Mouse (Mus musculus) adrenal gland, postnatal 36 days (tissue): Measurements from ENCODE around the gene Gamt. TPM values are rescaled to one million over a fixed set of nuclear protein-coding genes. Genes with fewer than 3 reads are reported as not detected.

Experiments used
- DNase-seq, 2 experiments: peaks; one replicate each; pipeline ENCODE4 v3.0.0; 2021; ENCODE audit warnings: mixed read lengths in 1 of 2
- long read RNA-seq, 2 experiments: library from polyadenylated mRNA; stranded (forward); transcript quantifications; one replicate each; pipeline ENCODE4 v2.0.0; 2021; ENCODE audit warnings: borderline sequencing depth in 2 of 2
- total RNA-seq, 2 experiments: library from RNA; stranded (reverse); gene quantifications; 2 replicates each; pipeline ENCODE4 v1.2.3; 2021

Gene Gamt
- total RNA-seq, result 100 to 1,000 TPM; 195 to 311 TPM
- long read RNA-seq, experiment 1, transcript Gamt-202 (6 exons, 988 nt), result major isoform, 266 of 401 reads
- long read RNA-seq, experiment 1, transcript Gamt-201 (6 exons, 979 nt), result minor isoform, 6 of 401 reads
- long read RNA-seq, experiment 1, partial matches to known transcripts, result 98 of 401 reads
- long read RNA-seq, experiment 1, other reads (novel, unspliced or antisense), result 27 of 401 reads
- long read RNA-seq, experiment 2, transcript Gamt-202 (6 exons, 988 nt), result major isoform, 84 of 117 reads
- long read RNA-seq, experiment 2, partial matches to known transcripts, result 23 of 117 reads
- long read RNA-seq, experiment 2, other reads (novel, unspliced or antisense), result 2 of 117 reads

DNA sequence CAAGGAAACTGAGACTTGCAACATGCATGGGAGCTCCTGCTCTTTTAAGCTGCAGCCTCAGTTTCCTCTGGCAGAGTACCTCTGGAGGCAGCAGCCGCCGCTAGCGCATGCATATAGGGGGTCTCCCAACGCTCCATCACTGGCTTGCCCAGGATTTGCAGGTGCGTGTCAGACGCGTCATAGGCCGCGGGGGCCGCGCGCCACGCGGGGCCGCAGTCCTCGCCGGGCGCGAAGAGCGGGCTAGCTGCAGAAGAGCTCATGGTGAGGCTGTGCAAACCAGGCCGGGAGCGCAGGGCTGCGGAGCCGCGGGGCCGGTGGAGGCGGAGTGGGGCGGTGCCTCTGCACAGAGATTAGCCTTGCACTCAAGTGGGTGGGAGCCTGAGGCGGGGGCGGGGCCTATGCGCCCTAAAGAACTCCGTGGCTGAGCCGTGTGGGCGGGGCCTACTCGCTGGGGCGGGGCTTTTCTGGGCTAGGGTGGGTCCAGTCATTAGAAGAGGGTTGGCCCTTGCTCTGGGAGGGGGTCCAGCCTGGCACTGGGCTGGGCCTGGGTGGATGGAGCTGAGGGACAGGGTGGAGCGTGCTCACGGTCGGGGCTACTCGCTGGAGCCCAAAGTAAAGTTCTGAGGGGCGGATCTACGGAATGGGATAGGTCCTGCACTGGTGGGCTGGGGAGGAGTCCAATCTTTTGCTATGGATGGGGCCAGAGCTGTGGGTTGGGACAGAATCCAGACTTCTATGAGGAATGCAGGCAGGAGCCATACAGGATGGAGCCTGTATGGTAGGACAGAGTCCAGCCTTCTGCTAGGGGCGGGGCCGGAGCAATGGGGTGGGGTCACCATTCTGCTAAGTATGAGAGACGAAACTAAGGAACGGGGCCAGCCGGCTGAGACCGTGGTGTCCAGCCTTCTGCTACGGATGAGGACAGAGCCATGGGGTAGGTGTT lies at the start of gene Gamt, which contains the start of gene Dazap1:
TSS of gene Gamt (minus strand) at position 371 of the 943 bp plus-strand sequence.
TSS of gene Dazap1 (plus strand) at position 845 of the 943 bp plus-strand sequence.
- peak; percentile 99 to 100 for DNase-seq

DNA sequence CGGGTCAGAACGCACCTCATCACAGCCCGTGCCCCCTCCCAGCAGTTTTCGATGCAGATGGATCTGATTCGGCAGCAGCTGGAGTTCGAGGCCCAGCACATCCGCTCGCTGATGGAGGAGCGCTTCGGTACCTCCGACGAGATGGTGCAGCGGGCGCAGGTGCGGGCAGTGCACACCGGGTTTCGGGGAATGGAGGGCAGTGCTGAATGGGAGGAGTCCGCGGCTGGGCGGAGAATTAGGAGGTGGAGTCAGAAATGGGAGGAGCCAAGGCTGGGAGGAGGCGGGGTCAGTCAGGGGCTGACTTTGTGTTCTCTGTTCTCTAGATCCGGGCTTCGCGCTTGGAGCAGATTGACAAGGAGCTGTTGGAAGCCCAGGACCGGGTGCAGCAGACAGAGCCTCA lies 44.0 kb upstream of the Gamt start:
- peak in 1 of 2 experiments; percentile 48 for DNase-seq

DNA sequence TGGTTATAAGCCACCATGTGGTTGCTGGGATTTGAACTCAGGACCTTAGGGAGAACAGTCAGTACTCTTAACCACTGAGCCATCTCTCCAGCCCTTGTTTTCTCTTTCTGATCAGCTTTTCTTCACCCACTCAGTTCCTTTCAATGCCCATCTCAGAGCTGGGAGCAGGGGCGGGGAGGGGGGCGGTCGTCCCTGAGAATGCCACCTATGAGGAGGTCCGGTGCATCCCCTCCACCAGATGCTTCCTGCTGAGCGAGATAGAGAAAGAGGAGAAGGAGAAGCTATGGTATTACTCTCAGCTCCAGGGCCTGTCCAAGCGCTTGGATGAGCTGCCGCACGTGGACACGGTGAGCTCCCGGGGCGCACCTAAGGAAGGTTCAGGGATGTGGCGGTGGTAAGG lies 43.6 kb upstream of the Gamt start:
- DNase-seq, result no peak

DNA sequence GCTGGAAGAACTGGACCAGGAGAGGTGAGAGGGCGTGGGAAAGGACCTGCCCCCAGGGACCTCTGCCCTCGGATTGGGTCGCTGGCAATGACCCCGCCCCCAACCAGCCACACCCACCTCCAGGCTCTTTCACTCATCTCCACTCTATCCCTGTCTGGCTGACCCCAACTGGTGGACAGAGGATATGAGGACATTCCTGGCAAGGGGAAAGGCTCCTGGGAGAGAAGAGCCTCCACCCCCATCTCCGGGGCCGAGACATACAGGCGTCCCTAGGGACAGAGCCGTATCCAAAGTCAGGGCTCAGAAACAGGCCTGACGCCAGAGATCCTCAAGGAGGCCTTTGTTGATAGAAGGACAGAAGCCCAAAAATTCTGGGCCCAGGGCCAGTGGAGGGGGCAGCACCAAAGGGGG lies 41.7 kb upstream of the Gamt start:
- peak; percentile 55 to 83 for DNase-seq

DNA sequence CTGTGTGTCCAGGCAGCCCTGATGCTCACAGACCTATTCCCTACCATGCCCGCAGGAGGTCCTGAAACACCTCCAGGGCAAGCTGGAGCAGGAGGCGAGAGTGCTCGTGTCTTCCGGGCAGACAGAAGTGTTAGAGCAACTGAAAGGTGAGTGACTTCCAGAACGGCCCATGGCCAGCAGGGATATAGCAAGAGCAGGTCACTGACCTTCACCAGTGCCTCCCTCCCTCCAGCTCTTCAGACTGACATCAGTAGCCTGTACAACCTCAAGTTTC lies 41.2 kb upstream of the Gamt start:
- DNase-seq, result no peak

DNA sequence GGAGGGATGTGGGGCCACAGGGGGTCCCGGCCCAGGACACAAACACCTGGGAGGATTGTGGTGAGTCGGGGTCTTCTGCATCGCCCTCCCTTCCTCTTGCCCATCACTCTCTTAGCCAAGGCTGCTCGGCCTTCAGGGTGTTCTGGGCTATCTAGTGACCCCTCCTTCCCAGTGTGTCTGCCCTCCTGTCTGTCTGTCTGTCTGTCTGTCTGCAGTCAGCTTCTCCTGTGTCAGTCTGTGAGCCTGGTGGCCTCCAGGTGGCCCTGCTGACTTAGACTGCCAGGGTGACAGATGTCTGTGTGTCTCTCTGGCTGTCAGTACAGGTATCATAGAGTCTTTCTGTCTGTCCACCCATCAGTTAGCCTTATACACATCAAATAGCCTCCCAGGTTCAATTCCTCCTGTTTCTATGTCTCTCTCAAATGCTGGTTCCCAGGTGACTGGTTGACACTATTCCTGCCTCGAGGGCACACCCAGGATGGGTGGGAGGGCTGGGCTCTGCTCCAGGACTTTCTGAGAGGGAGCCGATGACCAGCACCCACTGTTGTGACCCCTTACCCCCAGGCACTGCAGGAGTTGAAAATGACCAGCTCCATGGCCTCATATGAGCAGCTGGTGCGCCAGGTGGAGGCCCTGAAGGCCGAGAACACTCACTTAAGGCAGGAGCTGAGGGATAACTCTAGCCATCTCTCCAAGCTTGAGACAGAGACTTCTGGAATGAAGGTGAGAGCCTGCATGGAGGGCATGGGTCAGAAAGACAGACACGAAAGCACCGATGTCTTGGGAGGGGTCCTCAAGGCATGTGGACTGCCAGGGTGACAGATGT lies 40.7 kb upstream of the Gamt start:
- no peak for DNase-seq

DNA sequence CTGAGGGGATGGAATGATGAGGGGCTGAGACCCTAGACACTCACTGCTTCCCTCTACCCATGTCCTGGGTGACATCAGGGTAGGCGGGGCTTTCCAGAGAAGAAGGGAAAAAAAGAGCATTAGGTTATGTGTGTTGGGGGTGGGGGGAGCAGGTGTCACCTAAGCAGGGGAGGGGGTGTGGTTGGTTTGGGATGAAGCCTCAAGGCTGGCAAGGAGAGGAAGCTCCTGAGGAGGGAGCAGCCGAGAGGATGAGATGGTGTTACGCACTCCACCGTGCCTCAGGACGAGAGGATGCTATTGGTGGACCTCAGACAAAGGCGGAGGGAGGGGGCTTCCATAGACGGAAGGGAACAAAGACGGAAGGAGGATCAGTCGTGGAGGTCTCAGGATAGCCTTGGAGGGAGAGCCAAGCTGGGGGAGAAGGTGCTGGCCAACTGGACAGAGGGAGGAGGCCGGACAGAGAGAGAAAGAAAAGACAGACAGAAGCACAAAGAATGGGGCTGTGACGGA lies 39.9 kb upstream of the Gamt start:
- no peak for DNase-seq

DNA sequence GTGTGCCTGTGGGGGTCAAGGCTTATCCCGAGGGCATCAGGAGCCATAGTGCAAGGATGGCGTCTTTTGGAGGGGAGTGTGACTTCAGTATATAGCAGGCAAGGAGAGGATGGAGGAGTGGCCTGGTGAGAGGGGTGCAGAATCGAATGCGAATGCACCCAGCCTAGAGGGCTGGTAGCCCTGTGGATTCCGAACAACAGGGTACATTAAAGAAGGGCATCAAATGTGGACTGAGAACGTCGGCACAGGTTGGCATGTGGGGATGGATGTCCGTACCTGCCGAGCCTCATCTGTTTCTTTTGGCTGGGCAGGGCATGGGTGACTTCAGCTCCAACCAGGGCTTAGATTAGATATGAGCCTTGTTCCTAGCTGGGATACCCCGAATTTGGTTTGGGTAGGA lies 39.0 kb upstream of the Gamt start:
- DNase-seq, result no peak

DNA sequence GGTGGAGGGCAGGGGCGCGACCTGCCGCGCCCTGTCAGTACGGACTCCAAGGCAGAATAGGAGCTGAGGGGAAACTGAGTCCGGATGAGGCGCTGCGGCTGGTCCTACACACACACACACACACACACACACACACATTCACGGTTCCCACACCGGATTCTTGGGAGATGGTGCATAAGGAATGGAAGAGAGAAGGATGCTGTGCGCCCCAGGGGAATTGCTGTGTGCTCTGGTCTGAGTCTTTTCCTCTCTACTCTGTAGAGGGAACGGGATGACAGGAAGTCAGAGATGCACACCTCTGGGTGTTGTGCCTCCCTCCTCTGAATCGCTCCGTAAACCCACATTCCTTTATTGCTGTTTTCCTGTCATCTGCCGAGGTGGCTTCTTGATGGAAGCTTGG lies 38.5 kb upstream of the Gamt start:
- DNase-seq, result no peak

DNA sequence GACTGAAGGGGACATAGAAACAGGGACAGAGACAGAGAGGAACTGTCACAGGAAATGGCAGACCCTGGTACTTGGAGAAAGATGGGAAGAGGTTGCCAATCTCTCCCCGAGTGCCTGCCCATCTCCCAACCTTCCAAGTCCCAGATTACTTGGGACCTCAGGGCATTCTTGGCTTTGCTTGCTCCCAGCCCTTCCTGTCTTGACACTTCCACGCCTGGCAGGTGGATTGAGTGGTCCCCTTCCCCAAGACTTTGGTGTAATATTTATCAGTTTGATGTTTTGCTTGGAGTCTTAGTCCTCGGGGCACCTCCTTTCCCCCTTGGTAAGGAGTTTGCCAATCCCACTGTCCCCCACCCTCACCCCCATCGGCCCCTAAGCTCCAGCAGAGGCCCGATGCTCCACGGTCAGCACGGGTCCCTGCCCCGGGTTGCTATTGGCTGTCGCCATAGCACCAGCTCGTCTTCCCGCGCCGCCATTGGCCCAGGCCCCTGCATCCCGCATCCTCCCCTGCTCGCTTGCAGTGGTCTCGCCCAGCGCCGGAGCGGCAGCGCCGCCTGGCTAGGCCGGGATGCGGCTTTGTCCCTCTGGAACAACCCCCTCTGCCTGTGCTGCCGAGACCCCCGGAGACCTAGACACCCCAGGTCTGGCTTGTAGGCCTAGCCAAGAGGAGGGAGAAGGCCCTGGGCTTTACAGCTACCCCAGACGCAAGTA lies 37.9 kb upstream of the Gamt start:
- DNase-seq, result peak in 1 of 2 experiments; percentile 41

DNA sequence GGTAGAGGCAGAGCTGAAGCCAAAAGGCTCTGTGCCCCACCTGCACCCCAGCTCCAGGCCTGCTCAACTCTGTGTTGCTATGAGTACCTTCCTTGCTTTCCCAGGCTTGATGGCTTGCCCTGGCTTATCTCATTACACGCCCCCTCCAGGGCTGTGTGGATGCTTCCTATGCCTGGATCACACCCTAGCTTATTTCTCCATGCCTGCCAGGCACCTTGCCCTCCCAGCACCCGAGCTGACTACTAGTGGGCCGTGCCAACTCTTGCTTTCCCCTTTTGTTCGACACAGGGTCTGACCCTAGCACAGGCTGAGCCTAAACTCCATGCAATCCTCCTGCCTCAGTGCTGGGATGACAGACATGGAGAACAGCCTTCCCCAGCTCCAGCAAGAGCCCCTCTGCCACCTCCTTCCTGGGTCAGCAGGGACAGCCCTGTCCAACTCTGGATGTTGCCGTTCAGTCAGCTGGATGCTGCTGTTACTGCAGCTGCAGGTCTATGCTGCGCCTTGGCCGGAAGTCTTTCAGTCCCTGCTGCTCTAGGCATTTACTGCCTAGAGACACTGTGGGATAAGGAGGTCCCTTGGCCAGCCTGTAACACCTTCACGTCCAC lies 36.8 kb upstream of the Gamt start:
- no peak for DNase-seq

DNA sequence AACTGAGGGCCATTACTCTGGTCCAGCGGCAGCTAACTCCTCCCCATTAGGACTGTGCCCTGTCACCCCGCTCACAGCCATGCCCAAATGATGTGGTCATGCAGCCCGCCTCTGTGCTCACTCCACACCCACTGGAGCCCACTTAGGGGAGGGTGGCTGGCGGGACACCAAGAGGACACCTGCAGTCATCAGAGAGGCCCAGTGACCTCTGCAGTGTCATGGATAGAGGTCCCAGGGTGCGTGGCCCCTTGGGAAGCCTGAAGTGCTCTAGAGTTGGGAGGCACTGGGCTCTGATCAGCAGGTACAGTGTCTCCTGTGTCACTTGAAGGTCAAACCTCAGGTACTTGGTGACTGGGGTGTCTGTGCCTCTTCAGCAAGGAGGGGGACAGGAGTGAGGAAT lies 36.0 kb upstream of the Gamt start:
- no peak for DNase-seq

DNA sequence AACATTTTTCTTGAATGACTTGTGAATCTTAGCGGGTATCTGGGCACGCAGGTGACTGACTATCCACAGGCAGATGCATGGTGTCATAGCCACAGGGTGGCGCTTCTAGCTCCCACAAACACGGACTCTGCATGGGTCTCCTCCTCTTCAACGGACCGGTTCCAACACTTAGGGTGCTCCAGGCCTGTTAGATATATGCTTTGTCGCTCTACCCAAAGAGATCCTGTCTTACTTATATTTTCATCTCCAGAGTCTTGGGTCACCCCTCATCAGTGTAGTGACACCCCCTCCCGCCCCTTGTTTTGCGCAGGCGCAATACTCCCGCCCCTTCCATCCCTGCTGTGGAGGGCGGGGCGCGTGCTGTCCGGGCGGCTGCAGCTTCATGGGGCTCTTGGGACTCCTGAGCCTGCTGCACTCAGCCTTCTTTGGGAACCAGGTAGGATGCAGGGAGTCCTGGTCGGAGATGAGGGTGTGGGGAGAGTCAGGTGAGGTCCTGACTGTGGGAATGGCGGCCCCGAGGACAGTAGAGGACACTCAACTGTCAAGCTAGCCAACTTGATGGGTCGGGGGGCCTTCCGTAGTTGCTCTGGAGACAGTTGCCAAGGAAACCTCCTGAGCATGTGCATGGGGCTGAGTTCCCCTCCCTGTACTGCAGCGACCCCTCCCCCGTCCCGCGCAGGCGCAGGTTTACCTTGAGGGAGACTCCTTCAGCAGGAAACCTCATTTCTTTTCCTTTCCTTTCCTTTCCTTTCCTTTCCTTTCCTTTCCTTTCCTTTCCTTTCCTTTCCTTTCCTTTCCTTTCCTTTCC lies 35.0 kb upstream of the Gamt start, which contains the start of gene Apc2:
TSS of gene Apc2 (plus strand) at position 360 of the 808 bp plus-strand sequence.
- peak; percentile 78 to 85 for DNase-seq

DNA sequence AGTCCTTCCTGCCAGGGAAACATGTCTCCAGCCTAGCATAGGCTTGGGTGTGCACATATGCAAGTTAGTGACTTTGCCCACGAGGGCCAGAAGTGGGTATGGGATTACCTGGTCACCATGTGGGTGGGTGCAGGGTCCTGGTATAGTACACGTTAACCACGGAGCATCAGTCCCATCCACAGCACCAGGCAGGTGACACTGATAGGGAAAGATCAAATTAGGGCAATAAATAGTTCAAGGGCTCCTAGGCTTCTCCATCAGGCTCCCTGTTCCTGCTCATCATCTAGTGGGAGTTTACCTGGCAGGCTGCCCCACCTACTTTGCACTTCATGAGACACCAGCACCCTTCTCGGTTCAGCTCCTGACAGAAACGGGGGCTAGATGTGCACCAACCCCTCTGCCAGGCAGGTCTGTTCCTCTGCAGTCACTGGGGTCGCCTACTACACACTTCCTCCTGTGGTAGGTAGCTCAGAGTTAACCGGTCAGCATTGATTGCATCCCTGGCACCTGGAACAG lies 34.0 kb upstream of the Gamt start:
- DNase-seq, result no peak

DNA sequence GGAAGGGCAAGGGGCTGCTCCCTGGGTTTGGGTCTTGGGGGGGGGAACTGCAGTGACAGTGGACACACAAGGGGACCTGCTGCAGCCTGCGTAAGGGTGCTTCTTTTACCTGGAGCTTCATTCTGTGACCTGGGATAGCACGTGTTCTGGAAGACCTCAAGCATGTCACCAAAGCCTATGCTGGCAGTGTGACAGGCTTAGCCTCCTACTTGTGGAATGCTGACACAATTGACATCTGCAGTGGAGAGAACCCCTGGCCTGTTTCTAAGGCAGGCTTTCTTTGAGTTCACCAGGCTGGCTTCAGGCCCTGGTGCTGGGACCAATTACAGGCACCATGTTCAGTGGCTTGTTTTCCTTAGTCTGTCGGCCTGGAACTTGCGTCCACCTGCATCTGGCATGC lies 33.5 kb upstream of the Gamt start:
- no peak for DNase-seq

DNA sequence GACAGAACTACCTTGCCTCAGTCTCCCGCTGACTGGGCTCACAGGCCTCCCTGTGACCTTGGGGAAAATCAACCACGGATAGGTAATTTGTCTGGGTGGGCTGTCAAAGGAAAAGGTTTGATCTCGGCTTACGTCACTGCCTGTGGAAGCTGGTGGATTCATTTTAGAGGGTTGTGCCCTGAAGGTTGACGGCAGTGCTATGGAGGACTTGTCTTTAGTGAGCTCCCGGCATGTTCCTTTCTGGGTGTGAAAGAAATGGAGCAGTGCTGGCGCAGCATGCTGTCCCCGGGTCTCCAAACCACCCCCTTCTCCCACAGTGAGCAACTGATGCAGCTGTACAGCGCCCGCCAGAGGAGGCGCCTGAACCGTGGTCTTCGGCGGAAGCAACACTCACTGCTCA lies 32.5 kb upstream of the Gamt start:
- DNase-seq, result no peak

DNA sequence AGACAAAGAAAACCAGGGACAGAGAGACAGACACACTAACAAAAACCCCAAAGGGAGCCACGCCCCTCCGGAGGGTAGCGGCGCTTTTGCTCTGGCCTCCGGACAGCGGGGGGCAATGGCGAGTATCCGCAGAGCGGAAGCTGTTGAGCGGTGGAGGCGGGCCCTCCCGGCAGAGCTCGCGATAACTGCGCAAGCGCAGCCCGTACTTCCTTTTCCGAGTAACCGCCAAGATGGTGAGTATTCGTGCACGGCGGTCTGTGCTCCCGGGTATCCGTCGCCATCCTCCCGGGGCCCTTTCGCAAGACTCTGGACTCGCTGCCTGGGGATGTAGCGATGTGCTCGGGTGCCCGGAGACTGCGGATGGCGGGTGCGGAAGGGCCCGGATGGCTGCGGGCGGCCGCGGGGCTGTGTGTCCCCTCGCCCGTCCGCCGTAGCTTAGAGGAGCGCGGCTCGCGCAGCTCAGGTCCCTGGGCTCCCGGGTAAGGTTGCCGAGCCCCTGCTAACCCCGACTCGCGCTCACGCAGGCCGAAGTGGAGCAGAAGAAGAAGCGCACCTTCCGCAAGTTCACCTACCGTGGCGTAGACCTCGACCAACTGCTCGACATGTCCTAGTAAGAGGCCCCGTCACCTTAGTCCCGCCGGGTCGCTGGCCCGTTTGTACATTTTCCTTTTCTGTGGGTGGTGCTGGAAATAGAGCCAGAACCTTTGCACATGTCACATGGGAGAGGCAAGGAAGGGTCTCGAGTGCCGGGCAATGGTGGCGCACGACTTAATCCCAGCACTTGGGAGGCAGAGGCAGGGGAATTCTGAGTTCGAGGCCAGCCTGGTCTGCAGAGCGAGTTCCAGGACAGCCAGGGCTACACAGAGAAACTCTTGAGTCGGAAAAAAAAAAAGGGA lies 31.7 kb upstream of the Gamt start, which contains the start of gene Rps15:
TSS of gene Rps15 (plus strand) at position 203 of the 896 bp plus-strand sequence.
- peak; percentile 96 to 98 for DNase-seq

DNA sequence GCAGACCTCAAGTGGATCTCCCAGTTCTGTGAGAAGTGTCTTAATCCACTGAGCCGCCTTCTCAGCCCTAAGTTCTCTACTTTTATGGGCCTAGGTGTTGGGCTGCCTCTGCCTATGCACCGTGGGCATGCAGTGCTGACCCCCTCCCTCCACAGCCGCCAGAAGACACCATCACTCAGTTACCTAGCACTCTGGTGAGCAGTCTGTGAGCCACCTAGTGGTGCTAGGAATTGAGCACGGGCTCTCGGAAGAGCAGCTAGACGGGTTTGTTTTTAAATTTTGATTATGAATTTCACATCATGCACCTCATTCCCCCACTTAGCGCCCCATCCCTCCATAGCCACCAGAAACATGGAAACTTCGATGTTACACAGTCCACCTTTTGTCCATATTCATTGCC lies 27.8 kb upstream of the Gamt start:
- DNase-seq, result no peak

DNA sequence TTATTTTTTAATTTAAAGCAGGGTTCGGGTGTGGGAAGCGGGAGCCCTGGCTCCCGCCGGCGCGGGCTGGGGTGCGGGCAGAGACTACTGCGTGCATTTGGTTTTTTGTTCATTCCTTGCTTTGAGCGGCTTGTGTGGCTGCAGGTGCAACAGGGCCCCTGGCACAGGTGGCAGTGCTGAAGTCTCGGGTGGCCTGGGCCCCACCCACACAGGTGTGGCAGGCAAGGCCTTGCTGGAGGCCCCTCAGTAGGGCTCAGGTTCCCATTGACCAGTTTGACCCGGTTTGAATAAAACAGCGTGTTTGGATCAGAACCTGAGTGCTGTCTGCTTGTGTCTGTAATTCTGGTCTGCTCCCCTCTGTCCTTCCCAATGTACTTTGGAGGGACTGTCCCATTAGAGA lies 27.3 kb upstream of the Gamt start:
- DNase-seq, result no peak
